ENCODE assay signal across 24 mouse cellular contexts in genomic region chr3:37834626-37835025, GRCm38 (mm10).
A peak's percentile ranks its signal among the peaks of the same experiment; 100 is the strongest.
DNase-seq lines count a peak whose midpoint lies in the region; ATAC-seq and TF ChIP-seq lines count a peak whose summit lies in the region.
"Had no signal": no experiment of that assay in that cellular context is flagged by ENCODE, and none has a peak within 500 bp of the region (broad histone marks: within the 10 kb centered on the region; RNA-seq: fewer than 3 reads in every experiment).

No protein-coding gene starts in this region.

- peak overlapping the region; percentile 52; the same call in 1 of the 2 replicates for H3K27ac ChIP-seq in embryonic facial prominence, embryonic 14.5 days (replicated peaks; ENCODE audit: low read depth, low read length)
- no peak overlapping the region for H3K27ac ChIP-seq in embryonic facial prominence, embryonic 10.5 days (replicated peaks)
- peak overlapping the region; percentile 66 for H3K27ac ChIP-seq in heart, embryonic 15.5 days
- no peak overlapping the region for H3K27ac ChIP-seq in lung, postnatal 0 days (ENCODE audit: low read length)
- peak overlapping the region; percentile 22; the same call in 1 of the 2 replicates for H3K27ac ChIP-seq in stomach, embryonic 16.5 days (ENCODE audit: low read length)
- H3K27ac ChIP-seq in cerebellum, adult 2 months (ENCODE audit: insufficient read depth, low read length): no peak overlapping the region
- H3K27ac ChIP-seq: embryonic facial prominence, embryonic 15.5 days; forebrain, embryonic 10.5 days; hindbrain, embryonic 14.5 days; layer of hippocampus, adult 2 months; midbrain, embryonic 15.5 days had no signal

- no peak for TF ChIP-seq CTCF in lung, postnatal 0 days (IDR thresholded peaks at IDR 0.05)
- TF ChIP-seq CTCF in cerebellum, adult 2 months (IDR thresholded peaks at IDR 0.05; ENCODE audit: borderline replicate concordance, insufficient read depth, low read depth, low read length): no peak

- WGBS in embryonic facial prominence, embryonic 14.5 days: 48% methylated on average over 3 of the region's 3 CpGs
- 82% methylated on average over 3 of the region's 3 CpGs for WGBS in embryonic facial prominence, embryonic 10.5 days
- WGBS in heart, embryonic 15.5 days: 32% methylated on average over 3 of the region's 3 CpGs
- WGBS in lung, postnatal 0 days: 17% methylated on average over 3 of the region's 3 CpGs
- 40% methylated on average over 3 of the region's 3 CpGs for WGBS in stomach, embryonic 16.5 days
- WGBS in cerebellum, adult 2 months: 85% methylated on average over 3 of the region's 3 CpGs

- H3K4me2 ChIP-seq in embryonic facial prominence, embryonic 14.5 days (ENCODE audit: low read depth, low read length): no peak overlapping the region
- no peak overlapping the region for H3K4me2 ChIP-seq in heart, embryonic 15.5 days
- no peak overlapping the region for H3K4me2 ChIP-seq in lung, postnatal 0 days (replicated peaks; ENCODE audit: low read depth, low read length)
- no peak overlapping the region for H3K4me2 ChIP-seq in stomach, embryonic 16.5 days (ENCODE audit: low read depth, low read length)
- H3K4me2 ChIP-seq: embryonic facial prominence, embryonic 15.5 days; hindbrain, embryonic 14.5 days; midbrain, embryonic 15.5 days had no signal

- no peak overlapping the region for H3K9ac ChIP-seq in embryonic facial prominence, embryonic 14.5 days (ENCODE audit: low read depth, low read length)
- H3K9ac ChIP-seq in heart, embryonic 15.5 days: no peak overlapping the region
- no peak overlapping the region for H3K9ac ChIP-seq in lung, postnatal 0 days (replicated peaks; ENCODE audit: low read depth)
- H3K9ac ChIP-seq in stomach, embryonic 16.5 days (ENCODE audit: low read length): no peak overlapping the region
- H3K9ac ChIP-seq: embryonic facial prominence, embryonic 15.5 days; hindbrain, embryonic 14.5 days; midbrain, embryonic 15.5 days had no signal

- peaks cover 3% of the 10 kb centered on the region; the same call in 1 of the 2 replicates for H3K4me1 ChIP-seq in embryonic facial prominence, embryonic 14.5 days (ENCODE audit: control insufficient read depth, insufficient read depth, low read length)
- H3K4me1 ChIP-seq in embryonic facial prominence, embryonic 10.5 days: 0 out of 2 replicates have a peak, but pooled peaks cover 4% of the 10 kb centered on the region
- peaks cover 13% of the 10 kb centered on the region for H3K4me1 ChIP-seq in heart, embryonic 15.5 days (replicated peaks)
- H3K4me1 ChIP-seq in lung, postnatal 0 days (ENCODE audit: insufficient read depth, low read depth, low read length): no peaks in the 10 kb centered on the region
- H3K4me1 ChIP-seq in stomach, embryonic 16.5 days (ENCODE audit: control insufficient read depth, insufficient read depth, low read length): peaks cover 9% of the 10 kb centered on the region
- H3K4me1 ChIP-seq in cerebellum, adult 2 months (ENCODE audit: control insufficient read depth, insufficient read depth, low read length): no peaks in the 10 kb centered on the region
- H3K4me1 ChIP-seq: midbrain, embryonic 15.5 days had no signal

- peak; percentile 45; the same call in 1 of the 2 replicates for ATAC-seq in embryonic facial prominence, embryonic 14.5 days (ENCODE audit: low read depth)
- ATAC-seq in heart, embryonic 15.5 days (replicated peaks; ENCODE audit: insufficient number of reproducible peaks, insufficient read depth, low FRiP score, low read depth): no peak
- ATAC-seq in lung, postnatal 0 days: peak; percentile 44; the same call in 1 of the 2 replicates
- ATAC-seq in stomach, embryonic 16.5 days (ENCODE audit: insufficient read depth, low FRiP score): no peak
- ATAC-seq: activated CD4-positive, CD25-positive, alpha-beta regulatory T cell, adult 4 months; CD4-positive, CD25-positive, alpha-beta regulatory T cell, adult 4 months; midbrain, embryonic 15.5 days had no signal

- no peak overlapping the region for H3K4me3 ChIP-seq in embryonic facial prominence, embryonic 14.5 days (ENCODE audit: low read depth, low read length)
- H3K4me3 ChIP-seq in embryonic facial prominence, embryonic 10.5 days: no peak overlapping the region
- H3K4me3 ChIP-seq in heart, embryonic 15.5 days: no peak overlapping the region
- no peak overlapping the region for H3K4me3 ChIP-seq in lung, postnatal 0 days (ENCODE audit: low read depth, low read length)
- H3K4me3 ChIP-seq in stomach, embryonic 16.5 days (replicated peaks; ENCODE audit: low read length): no peak overlapping the region
- no peak overlapping the region for H3K4me3 ChIP-seq in cerebellum, adult 2 months (replicated peaks; ENCODE audit: insufficient read depth, low read depth, low read length)
- H3K4me3 ChIP-seq: embryonic facial prominence, embryonic 15.5 days; forebrain, embryonic 10.5 days; layer of hippocampus, adult 2 months; midbrain, embryonic 15.5 days had no signal

- DNase-seq in embryonic facial prominence, embryonic 14.5 days (ENCODE audit: low spot score): peak; percentile 50
- DNase-seq in embryonic facial prominence, embryonic 10.5 days (ENCODE audit: low spot score): no peak
- DNase-seq in heart, postnatal 10 days: no peak
- DNase-seq in lung, postnatal 0 days (ENCODE audit: low spot score): peak; percentile 24
- no peak for DNase-seq in lung, postnatal 25 days (ENCODE audit: low spot score)
- no peak for DNase-seq in cerebellum, adult 2 months
- DNase-seq: adrenal gland, postnatal 14 days; cerebellum, adult 11 months; cerebellum, postnatal 14 days; kidney, adult 8-10 months; kidney, postnatal 14 days; layer of hippocampus, postnatal 36 days; liver; right cerebral cortex, postnatal 14 days; thymus, postnatal 25 days had no signal

- H3K36me3 ChIP-seq in embryonic facial prominence, embryonic 14.5 days (ENCODE audit: control insufficient read depth, insufficient read depth, low read length): no peaks in the 10 kb centered on the region
- no peaks in the 10 kb centered on the region for H3K36me3 ChIP-seq in embryonic facial prominence, embryonic 10.5 days (replicated peaks)
- no peaks in the 10 kb centered on the region for H3K36me3 ChIP-seq in heart, embryonic 15.5 days
- H3K36me3 ChIP-seq in lung, postnatal 0 days (ENCODE audit: insufficient read depth, low read length): no peaks in the 10 kb centered on the region
- no peaks in the 10 kb centered on the region for H3K36me3 ChIP-seq in stomach, embryonic 16.5 days (ENCODE audit: control insufficient read depth, insufficient read depth, low read length)
- H3K36me3 ChIP-seq: embryonic facial prominence, embryonic 15.5 days; forebrain, embryonic 10.5 days; midbrain, embryonic 15.5 days had no signal

- no peaks in the 10 kb centered on the region for H3K27me3 ChIP-seq in embryonic facial prominence, embryonic 14.5 days (replicated peaks; ENCODE audit: control insufficient read depth, insufficient read depth, low read length)
- H3K27me3 ChIP-seq in embryonic facial prominence, embryonic 10.5 days (replicated peaks; ENCODE audit: low read depth, poor library complexity, severe bottlenecking): no peaks in the 10 kb centered on the region
- H3K27me3 ChIP-seq in heart, embryonic 15.5 days: no peaks in the 10 kb centered on the region
- no peaks in the 10 kb centered on the region for H3K27me3 ChIP-seq in lung, postnatal 0 days (replicated peaks; ENCODE audit: insufficient read depth, low read length)
- H3K27me3 ChIP-seq in stomach, embryonic 16.5 days (ENCODE audit: control insufficient read depth, insufficient read depth, low read length): no peaks in the 10 kb centered on the region
- H3K27me3 ChIP-seq in cerebellum, adult 2 months (ENCODE audit: control insufficient read depth, insufficient read depth, low read length): no peaks in the 10 kb centered on the region
- H3K27me3 ChIP-seq: embryonic facial prominence, embryonic 15.5 days; midbrain, embryonic 15.5 days had no signal

- TF ChIP-seq EP300 in lung, postnatal 0 days (IDR thresholded peaks at IDR 0.05): no peak

- intact Hi-C loops in heart, postnatal 10 days (cut with DNase I): no loop called here

- no peak for TF ChIP-seq POLR2A in cerebellum, adult 2 months (IDR thresholded peaks at IDR 0.05; ENCODE audit: borderline replicate concordance, insufficient read depth, low read length)

- H3K9me3 ChIP-seq in embryonic facial prominence, embryonic 14.5 days (ENCODE audit: control insufficient read depth, low read length): no peaks in the 10 kb centered on the region
- no peaks in the 10 kb centered on the region for H3K9me3 ChIP-seq in embryonic facial prominence, embryonic 10.5 days
- H3K9me3 ChIP-seq in heart, embryonic 15.5 days (replicated peaks): no peaks in the 10 kb centered on the region
- H3K9me3 ChIP-seq in lung, postnatal 0 days (ENCODE audit: low read length): no peaks in the 10 kb centered on the region
- no peaks in the 10 kb centered on the region for H3K9me3 ChIP-seq in stomach, embryonic 16.5 days (replicated peaks; ENCODE audit: control insufficient read depth, low read length)
- H3K9me3 ChIP-seq: embryonic facial prominence, embryonic 15.5 days; forebrain, embryonic 10.5 days; midbrain, embryonic 15.5 days had no signal

Comparison
In these comparisons a context has a peak if more than half of its experiments do, and no peak if none do; other contexts are left out.
1. DNase-seq: peak in embryonic facial prominence, embryonic 14.5 days (single experiment) and lung, postnatal 0 days (single experiment); none in embryonic facial prominence, embryonic 10.5 days (single experiment), heart, postnatal 10 days (0 of 2), lung, postnatal 25 days (single experiment) and cerebellum, adult 2 months (0 of 2).
2. H3K27ac ChIP-seq: peak in embryonic facial prominence, embryonic 14.5 days (single experiment), heart, embryonic 15.5 days (single experiment) and stomach, embryonic 16.5 days (single experiment); none in embryonic facial prominence, embryonic 10.5 days (single experiment), lung, postnatal 0 days (single experiment) and cerebellum, adult 2 months (single experiment).
3. ATAC-seq: peak in embryonic facial prominence, embryonic 14.5 days (single experiment) and lung, postnatal 0 days (single experiment); none in heart, embryonic 15.5 days (single experiment) and stomach, embryonic 16.5 days (single experiment).